Mouse (Mus musculus): ENCODE measurements at regions not wholly inside any gene's neighbourhood (a gene's known extent, or its start where the extent isn't known, plus 50 kb on each side); places are given as distances from the start of the nearest gene placed in this dataset.

- H3K4me3 ChIP-seq (ENCODE audit: low read depth, low read length) = no peak overlapping the region
- TF ChIP-seq GATA1 (IDR thresholded peaks at IDR 0.05; ENCODE audit: borderline replicate concordance, low read length) = no peak
- ATAC-seq (ENCODE audit: extremely low read depth, insufficient number of reproducible peaks, low FRiP score, poor library complexity, severe bottlenecking) (no peak), DNase-seq (ENCODE audit: low spot score) (no peak)
- H3K9me3 ChIP-seq (replicated peaks) = no peaks in the 10 kb centered on the region
- peaks cover 66% of the 10 kb centered on the region for H3K27me3 ChIP-seq (ENCODE audit: insufficient read depth, low read length)
- H3K4me1 ChIP-seq (ENCODE audit: insufficient read depth, low read depth, low read length) = no peaks in the 10 kb centered on the region
- no peaks in the 10 kb centered on the region for H3K36me3 ChIP-seq (replicated peaks)
These were observed 54.0 kb upstream of the Zfp703 start for GRCm38 (mm10) chr8:26923166-26923565.
